Mouse (Mus musculus): Measurements from ENCODE around the gene 1700013F07Rik. TPM values are rescaled to one million over a fixed set of nuclear protein-coding genes. Genes with fewer than 3 reads are reported as not detected.

Gene 1700013F07Rik
- polyA plus RNA-seq, 1 experiment from 2014 or later, result 3.1 TPM

- Histone ChIP-seq H3K27me3 (ENCODE audit: control insufficient read depth, insufficient read depth, low read depth, low read length) (peaks cover 10% of the 10 kb centered on the region), H3K4me1 (replicated peaks; ENCODE audit: control insufficient read depth, insufficient read depth, low read length) (peaks cover 20% of the 10 kb centered on the region), H3K36me3 (ENCODE audit: control insufficient read depth, insufficient read depth, low read length) (no peaks in the 10 kb centered on the region), H3K27ac (ENCODE audit: low read length) (no peak overlapping the region), H3K9me3 (ENCODE audit: control insufficient read depth, low read length) (no peaks in the 10 kb centered on the region), H3K4me2 (ENCODE audit: low read depth, low read length) (peak overlapping the region; percentile 59), H3K9ac (ENCODE audit: low read length) (0 out of 2 replicates have a peak overlapping the region, but pooled peaks have one; percentile 24), H3K4me3 (ENCODE audit: low read length) (peak overlapping the region; percentile 40)
- 12% methylated on average over 15 of the region's 15 CpGs for WGBS
- ATAC-seq (ENCODE audit: low read depth), result no peak
These were observed 2.1 kb downstream of the 1700013F07Rik start for GRCm38 (mm10) chr3:108535896-108536516.

- Histone ChIP-seq H3K9ac (ENCODE audit: low read length) (0 out of 2 replicates have a peak within 1 kb of the TSS, but pooled peaks have one; percentile 42), H3K4me3 (ENCODE audit: low read length) (peak within 1 kb of the TSS; percentile 40), H3K27ac (ENCODE audit: low read length) (no peak within 1 kb of the TSS), H3K27me3 (ENCODE audit: control insufficient read depth, insufficient read depth, low read depth, low read length) (peaks cover 10% of the 10 kb centered on the region), H3K9me3 (ENCODE audit: control insufficient read depth, low read length) (no peaks in the 10 kb centered on the region), H3K4me2 (ENCODE audit: low read depth, low read length) (peak within 1 kb of the TSS; percentile 59), H3K36me3 (ENCODE audit: control insufficient read depth, insufficient read depth, low read length) (no peaks in the 10 kb centered on the region), H3K4me1 (replicated peaks; ENCODE audit: control insufficient read depth, insufficient read depth, low read length) (peaks cover 20% of the 10 kb centered on the region)
- WGBS, result under 1% methylated on average over 35 of the region's 35 CpGs
- ATAC-seq (ENCODE audit: low read depth), result peak; percentile 73
These were observed 2.7 kb downstream of the 1700013F07Rik start, which contains the start of gene 5330417C22Rik for GRCm38 (mm10) chr3:108536517-108537260. Gene 5330417C22Rik, minus strand, starts transcription at chr3:108536536.

- WGBS, result 2% methylated on average over 17 of the region's 17 CpGs
- peaks cover 20% of the 10 kb centered on the region for H3K4me1 ChIP-seq (replicated peaks; ENCODE audit: control insufficient read depth, insufficient read depth, low read length)
- peak overlapping the region; percentile 48 for H3K4me2 ChIP-seq (ENCODE audit: low read depth, low read length)
- H3K36me3 ChIP-seq (ENCODE audit: control insufficient read depth, insufficient read depth, low read length), result no peaks in the 10 kb centered on the region
- peak overlapping the region; percentile 42; the same call in 1 of the 2 replicates for H3K9ac ChIP-seq (ENCODE audit: low read length)
- no peaks in the 10 kb centered on the region for H3K9me3 ChIP-seq (ENCODE audit: control insufficient read depth, low read length)
- peaks cover 10% of the 10 kb centered on the region for H3K27me3 ChIP-seq (ENCODE audit: control insufficient read depth, insufficient read depth, low read depth, low read length)
- ATAC-seq (ENCODE audit: low read depth), result peak; percentile 79
- no peak overlapping the region for H3K27ac ChIP-seq (ENCODE audit: low read length)
- H3K4me3 ChIP-seq (ENCODE audit: low read length), result peak overlapping the region; percentile 9; the same call in 1 of the 2 replicates
These were observed 3.4 kb downstream of the 1700013F07Rik start for GRCm38 (mm10) chr3:108537303-108537702.

GRCm38 (mm10) chr3:108542299-108542698, 8.3 kb downstream of the 1700013F07Rik start:
- 77% methylated on average over 11 of the region's 11 CpGs for WGBS
- Histone ChIP-seq H3K27me3 (ENCODE audit: control insufficient read depth, insufficient read depth, low read depth, low read length) (no peaks in the 10 kb centered on the region), H3K9me3 (ENCODE audit: control insufficient read depth, low read length) (no peaks in the 10 kb centered on the region), H3K4me2 (ENCODE audit: low read depth, low read length) (no peak overlapping the region), H3K36me3 (ENCODE audit: control insufficient read depth, insufficient read depth, low read length) (no peaks in the 10 kb centered on the region), H3K4me3 (ENCODE audit: low read length) (no peak overlapping the region), H3K4me1 (replicated peaks; ENCODE audit: control insufficient read depth, insufficient read depth, low read length) (peaks cover 6% of the 10 kb centered on the region; the same call in 1 of the 2 replicates), H3K9ac (ENCODE audit: low read length) (no peak overlapping the region), H3K27ac (ENCODE audit: low read length) (no peak overlapping the region)
- ATAC-seq (ENCODE audit: low read depth), result no peak

GRCm38 (mm10) chr3:108554111-108554561, 20.2 kb downstream of the 1700013F07Rik start:
- H3K27me3 ChIP-seq (ENCODE audit: control insufficient read depth, insufficient read depth, low read depth, low read length), result no peaks in the 10 kb centered on the region
- H3K4me2 ChIP-seq (ENCODE audit: low read depth, low read length), result peak overlapping the region; percentile 83
- WGBS, result under 1% methylated on average over 40 of the region's 42 CpGs
- H3K4me1 ChIP-seq (replicated peaks; ENCODE audit: control insufficient read depth, insufficient read depth, low read length), result peaks cover 5% of the 10 kb centered on the region
- peak overlapping the region; percentile 99 for H3K9ac ChIP-seq (ENCODE audit: low read length)
- H3K27ac ChIP-seq (ENCODE audit: low read length), result peak overlapping the region; percentile 83
- no peaks in the 10 kb centered on the region for H3K9me3 ChIP-seq (ENCODE audit: control insufficient read depth, low read length)
- H3K4me3 ChIP-seq (ENCODE audit: low read length), result peak overlapping the region; percentile 76
- H3K36me3 ChIP-seq (ENCODE audit: control insufficient read depth, insufficient read depth, low read length), result peaks cover 17% of the 10 kb centered on the region
- ATAC-seq (ENCODE audit: low read depth), result peak; percentile 69

- H3K4me1 ChIP-seq (replicated peaks; ENCODE audit: control insufficient read depth, insufficient read depth, low read length), result peaks cover 5% of the 10 kb centered on the region
- no peaks in the 10 kb centered on the region for H3K9me3 ChIP-seq (ENCODE audit: control insufficient read depth, low read length)
- H3K9ac ChIP-seq (ENCODE audit: low read length), result peak overlapping the region; percentile 99
- H3K4me2 ChIP-seq (ENCODE audit: low read depth, low read length), result peak overlapping the region; percentile 83
- peak overlapping the region; percentile 76 for H3K4me3 ChIP-seq (ENCODE audit: low read length)
- peaks cover 19% of the 10 kb centered on the region for H3K36me3 ChIP-seq (ENCODE audit: control insufficient read depth, insufficient read depth, low read length)
- 18% methylated on average over 20 of the region's 22 CpGs for WGBS
- peak; percentile 99 for ATAC-seq (ENCODE audit: low read depth)
- no peaks in the 10 kb centered on the region for H3K27me3 ChIP-seq (ENCODE audit: control insufficient read depth, insufficient read depth, low read depth, low read length)
- peak overlapping the region; percentile 83 for H3K27ac ChIP-seq (ENCODE audit: low read length)
These were observed 20.8 kb downstream of the 1700013F07Rik start for GRCm38 (mm10) chr3:108554587-108555312.

GRCm38 (mm10) chr3:108557888-108558287, 23.9 kb downstream of the 1700013F07Rik start:
- peaks cover 12% of the 10 kb centered on the region for H3K4me1 ChIP-seq (replicated peaks; ENCODE audit: control insufficient read depth, insufficient read depth, low read length)
- H3K4me2 ChIP-seq (ENCODE audit: low read depth, low read length), result no peak overlapping the region
- peaks cover 24% of the 10 kb centered on the region for H3K36me3 ChIP-seq (ENCODE audit: control insufficient read depth, insufficient read depth, low read length)
- no peak overlapping the region for H3K27ac ChIP-seq (ENCODE audit: low read length)
- ATAC-seq (ENCODE audit: low read depth), result no peak
- WGBS, result 89% methylated on average over 4 of the region's 4 CpGs
- H3K9ac ChIP-seq (ENCODE audit: low read length), result no peak overlapping the region
- H3K27me3 ChIP-seq (ENCODE audit: control insufficient read depth, insufficient read depth, low read depth, low read length), result no peaks in the 10 kb centered on the region
- no peak overlapping the region for H3K4me3 ChIP-seq (ENCODE audit: low read length)
- H3K9me3 ChIP-seq (ENCODE audit: control insufficient read depth, low read length), result no peaks in the 10 kb centered on the region

- peaks cover 7% of the 10 kb centered on the region for H3K4me1 ChIP-seq (replicated peaks; ENCODE audit: control insufficient read depth, insufficient read depth, low read length)
- H3K27ac ChIP-seq (ENCODE audit: low read length), result peak within 1 kb of the TSS; percentile 89
- H3K27me3 ChIP-seq (ENCODE audit: control insufficient read depth, insufficient read depth, low read depth, low read length), result no peaks in the 10 kb centered on the region
- peak within 1 kb of the TSS; percentile 61 for H3K4me2 ChIP-seq (ENCODE audit: low read depth, low read length)
- peaks cover 21% of the 10 kb centered on the region for H3K36me3 ChIP-seq (ENCODE audit: control insufficient read depth, insufficient read depth, low read length)
- WGBS, result under 1% methylated on average over 44 of the region's 45 CpGs
- ATAC-seq (ENCODE audit: low read depth), result peak; percentile 98
- peak within 1 kb of the TSS; percentile 72 for H3K4me3 ChIP-seq (ENCODE audit: low read length)
- H3K9ac ChIP-seq (ENCODE audit: low read length), result peak within 1 kb of the TSS; percentile 79
- H3K9me3 ChIP-seq (ENCODE audit: control insufficient read depth, low read length), result no peaks in the 10 kb centered on the region
These were observed 28.3 kb downstream of the 1700013F07Rik start, which contains the start of gene Tmem167b for GRCm38 (mm10) chr3:108562133-108562730. Gene Tmem167b, minus strand, starts transcription at chr3:108562466.

Data from lung, embryonic 16.5 days (tissue).